Mouse (Mus musculus): ENCODE data around the gene Zc3h14. TPM values are rescaled to one million over a fixed set of nuclear protein-coding genes. Genes with fewer than 3 reads are reported as not detected.

Gene Zc3h14
- polyA plus RNA-seq (2014; fragmentation: Illumina TruSeq; extraction: RNeasy Lipid Tissue Mini Kit (QIAGEN cat#74804); ENCODE audit: low read depth, low replicate concordance), result 66.6 TPM

GRCm38 (mm10) chr12:98746746-98747379 lies at the start of gene Zc3h14:
Zc3h14 (plus strand) TSS chr12:98746964.

GRCm38 (mm10) chr12:98736951-98737800 lies 9.6 kb upstream of the Zc3h14 start, which contains the start of gene Ptpn21:
Ptpn21 (minus strand) TSS chr12:98737405.

Other genes with a start within 250 kb of the Zc3h14 start
- not detected for gene Kcnk10, start 168.7 kb upstream of the Zc3h14 start, polyA plus RNA-seq (2014; fragmentation: Illumina TruSeq; extraction: RNeasy Lipid Tissue Mini Kit (QIAGEN cat#74804); ENCODE audit: low read depth, low replicate concordance)
- 4.9 TPM for gene Spata7, start 118.8 kb upstream of the Zc3h14 start, polyA plus RNA-seq (2014; fragmentation: Illumina TruSeq; extraction: RNeasy Lipid Tissue Mini Kit (QIAGEN cat#74804); ENCODE audit: low read depth, low replicate concordance)
- 18.4 TPM for gene Ptpn21, start 9.6 kb upstream of the Zc3h14 start, polyA plus RNA-seq (2014; fragmentation: Illumina TruSeq; extraction: RNeasy Lipid Tissue Mini Kit (QIAGEN cat#74804); ENCODE audit: low read depth, low replicate concordance)
- 6.4 TPM for gene Eml5, start 154.5 kb downstream of the Zc3h14 start, polyA plus RNA-seq (2014; fragmentation: Illumina TruSeq; extraction: RNeasy Lipid Tissue Mini Kit (QIAGEN cat#74804); ENCODE audit: low read depth, low replicate concordance)
- 6.5 TPM for gene Ttc8, start 173.6 kb downstream of the Zc3h14 start, polyA plus RNA-seq (2014; fragmentation: Illumina TruSeq; extraction: RNeasy Lipid Tissue Mini Kit (QIAGEN cat#74804); ENCODE audit: low read depth, low replicate concordance)